Mouse (Mus musculus) kidney, postnatal 25 days (tissue): ENCODE results near the gene Gm20897.
"Not testable (repeated sequence)": the region's sequence is repeated elsewhere in the genome, so short reads cannot be mapped to it uniquely, and the experiment has no call there.

Source experiments
- DNase-seq, 2 experiments: peaks; one replicate each; pipeline ENCODE4 v3.0.0; 2021; ENCODE audit warnings: mixed read lengths in 2 of 2

Gene Gm20897

GRCm38 (mm10) chrY:38502138-38502537, at the start of gene Gm20897:
Gm20897 (minus strand) TSS chrY:38502238.
- DNase-seq, result not testable (repeated sequence)
